Mouse (Mus musculus) adrenal gland, postnatal 25 days (tissue): ENCODE data around the gene Mpp6. TPM values are rescaled to one million over a fixed set of nuclear protein-coding genes. Genes with fewer than 3 reads are reported as not detected.
A peak's percentile ranks its signal among the peaks of the same experiment; 100 is the strongest.

Experiments used
- DNase-seq: peaks from one replicate; pipeline ENCODE4 v3.0.0; 2021; ENCODE audit warnings: mixed read lengths
- total RNA-seq: library from RNA; stranded (reverse); gene quantifications from 2 replicates; pipeline ENCODE4 v1.2.3, GENCODE M21; 2021

Gene Mpp6
- total RNA-seq, 1 experiment from 2014 or later = 26.1 TPM

GRCm38 (mm10) chr6:50149378-50149777 is 39.3 kb downstream of the Mpp6 start:
- no peak for DNase-seq

GRCm38 (mm10) chr6:50159842-50160241 is 49.8 kb downstream of the Mpp6 start:
- no peak for DNase-seq

- no peak for DNase-seq
These were observed 53.0 kb downstream of the Mpp6 start for GRCm38 (mm10) chr6:50163013-50163412.

GRCm38 (mm10) chr6:50168821-50169220 is 58.8 kb downstream of the Mpp6 start:
- no peak for DNase-seq

DNA sequence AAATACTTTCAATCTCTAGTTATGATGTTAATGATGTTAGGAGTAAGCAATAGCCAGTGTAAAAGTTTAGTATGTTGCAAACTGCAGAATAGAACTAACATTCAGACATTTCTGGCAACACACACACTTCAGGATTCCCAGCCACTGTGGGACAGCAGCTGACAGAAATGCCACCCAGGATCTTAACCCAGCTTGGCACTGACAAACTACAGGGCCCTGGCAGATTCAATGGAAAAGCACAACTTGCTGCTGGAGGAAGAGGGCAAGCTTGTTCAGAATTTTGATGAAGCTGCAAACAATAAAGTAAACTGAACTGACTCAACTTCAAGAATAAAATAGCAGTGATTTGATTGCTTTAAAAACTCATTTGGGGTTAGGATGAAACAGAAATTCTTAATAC is 59.7 kb downstream of the Mpp6 start:
- no peak for DNase-seq

GRCm38 (mm10) chr6:50175736-50176135 is 65.7 kb downstream of the Mpp6 start:
- DNase-seq = no peak

GRCm38 (mm10) chr6:50180189-50180588 is 70.1 kb downstream of the Mpp6 start:
- DNase-seq = no peak

GRCm38 (mm10) chr6:50187955-50188354 is 77.9 kb downstream of the Mpp6 start:
- DNase-seq = no peak

- DNase-seq = no peak
These were observed 79.3 kb downstream of the Mpp6 start for GRCm38 (mm10) chr6:50189376-50189775.

GRCm38 (mm10) chr6:50191605-50192004 is 81.6 kb downstream of the Mpp6 start:
- DNase-seq = no peak

DNA sequence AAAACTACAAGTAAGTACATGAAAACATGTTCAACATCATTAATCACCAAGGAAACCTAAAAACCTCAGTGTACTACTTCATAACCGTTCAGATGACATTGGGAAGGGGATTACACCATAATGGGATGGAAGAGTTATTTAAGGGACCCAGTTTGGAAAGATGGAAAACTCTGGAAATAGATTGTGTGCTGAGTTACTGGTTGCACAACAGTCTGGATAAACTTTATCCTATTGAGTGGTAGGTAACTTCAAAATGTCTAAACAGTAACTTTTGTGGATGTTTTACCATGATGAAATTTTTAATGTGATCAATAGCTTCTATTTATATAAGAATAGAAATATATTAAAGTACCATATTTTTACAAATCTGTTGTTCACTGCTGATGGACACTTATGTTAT is 82.1 kb downstream of the Mpp6 start:
- DNase-seq = no peak

GRCm38 (mm10) chr6:50192822-50193221 is 82.8 kb downstream of the Mpp6 start:
- DNase-seq = no peak

DNA sequence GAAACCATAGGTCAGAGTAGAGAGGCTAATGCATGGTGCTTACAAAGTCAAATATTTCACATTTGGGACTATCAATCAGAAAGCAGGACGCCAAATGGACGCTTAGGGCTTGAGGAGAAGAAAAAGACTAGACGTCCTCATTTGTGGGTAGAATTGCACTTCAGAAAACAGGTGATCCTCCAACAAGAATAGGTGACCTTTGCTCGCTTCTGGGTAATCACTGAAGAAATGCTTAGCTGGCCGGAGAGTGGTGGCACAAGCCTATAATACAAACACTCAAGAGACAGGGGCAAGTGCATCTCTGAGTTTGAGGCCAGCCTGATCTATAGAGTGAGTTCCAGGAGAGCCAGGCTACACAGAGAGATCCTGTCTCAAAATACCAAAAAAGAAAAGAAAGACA is 83.8 kb downstream of the Mpp6 start:
- no peak for DNase-seq

GRCm38 (mm10) chr6:50204356-50204755 is 94.3 kb downstream of the Mpp6 start:
- no peak for DNase-seq

GRCm38 (mm10) chr6:50205093-50205492 is 95.1 kb downstream of the Mpp6 start:
- DNase-seq = no peak

- no peak for DNase-seq
These were observed 104.8 kb downstream of the Mpp6 start for GRCm38 (mm10) chr6:50214711-50215372.

GRCm38 (mm10) chr6:50215373-50215745 is 105.3 kb downstream of the Mpp6 start:
- DNase-seq = no peak

GRCm38 (mm10) chr6:50215986-50216385 is 105.9 kb downstream of the Mpp6 start:
- no peak for DNase-seq

DNA sequence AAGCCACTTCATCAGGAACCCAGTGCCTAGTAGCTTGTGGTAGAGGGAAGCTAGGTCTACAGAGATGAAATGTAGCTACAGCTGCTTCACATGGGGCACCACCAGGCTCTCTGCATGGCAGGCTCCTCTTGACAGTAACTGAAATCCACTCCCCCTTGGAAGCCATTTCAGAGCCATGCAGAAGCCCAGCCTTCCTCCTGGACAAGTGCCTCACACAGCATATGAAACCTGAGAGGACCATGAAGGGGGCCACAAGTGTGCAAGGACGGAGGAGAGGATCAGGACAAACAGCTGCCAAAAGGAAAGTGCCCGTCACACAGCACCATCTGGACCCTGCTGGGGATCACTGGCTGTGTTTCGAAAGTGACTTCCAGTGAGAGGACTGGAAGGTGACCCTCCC is 108.6 kb downstream of the Mpp6 start:
- DNase-seq = no peak

- no peak for DNase-seq
These were observed 109.0 kb downstream of the Mpp6 start for GRCm38 (mm10) chr6:50219066-50219465.

GRCm38 (mm10) chr6:50220863-50221262 is 110.8 kb downstream of the Mpp6 start:
- DNase-seq = peak; percentile 57

GRCm38 (mm10) chr6:50222351-50222750 is 112.3 kb downstream of the Mpp6 start:
- DNase-seq = no peak

DNA sequence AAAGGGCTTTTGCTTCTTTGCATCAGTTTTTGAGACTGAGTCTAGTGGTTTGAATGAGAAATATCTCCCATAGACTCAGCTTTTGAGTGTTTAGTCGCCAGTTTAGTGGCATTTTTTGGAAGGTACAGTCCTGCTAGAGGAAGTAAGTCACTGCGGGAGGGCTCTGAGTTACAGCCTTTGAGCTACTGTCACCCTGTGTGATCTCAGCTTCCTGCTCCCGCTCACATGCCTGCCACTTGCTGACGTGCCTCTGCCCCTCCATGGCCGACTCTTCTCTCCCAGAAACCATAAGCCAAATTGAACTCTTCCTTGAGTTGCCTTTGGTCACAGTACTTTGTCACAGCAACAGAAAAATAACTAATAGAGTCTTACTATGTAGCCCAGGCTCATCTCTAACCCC is 112.9 kb downstream of the Mpp6 start:
- no peak for DNase-seq

DNA sequence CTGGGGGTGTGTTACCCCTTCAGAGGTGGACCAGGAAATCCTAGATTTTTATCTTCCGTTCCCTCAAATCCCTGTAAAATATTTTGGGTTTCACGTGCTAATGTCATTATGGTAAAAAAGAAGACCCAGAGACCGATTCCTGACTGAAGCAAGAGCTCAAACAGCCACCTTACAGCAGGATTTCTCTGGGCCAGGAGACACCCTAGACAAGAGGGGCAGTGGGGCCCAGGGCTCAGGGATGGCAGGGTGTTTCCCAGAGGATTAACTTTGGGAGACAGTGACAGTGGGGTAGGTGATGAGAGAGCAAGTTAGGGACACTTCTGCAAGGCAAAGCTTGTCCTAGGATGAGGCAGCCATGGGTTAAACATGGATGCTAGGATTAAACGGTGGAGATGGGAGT is 113.6 kb downstream of the Mpp6 start:
- DNase-seq = no peak

DNA sequence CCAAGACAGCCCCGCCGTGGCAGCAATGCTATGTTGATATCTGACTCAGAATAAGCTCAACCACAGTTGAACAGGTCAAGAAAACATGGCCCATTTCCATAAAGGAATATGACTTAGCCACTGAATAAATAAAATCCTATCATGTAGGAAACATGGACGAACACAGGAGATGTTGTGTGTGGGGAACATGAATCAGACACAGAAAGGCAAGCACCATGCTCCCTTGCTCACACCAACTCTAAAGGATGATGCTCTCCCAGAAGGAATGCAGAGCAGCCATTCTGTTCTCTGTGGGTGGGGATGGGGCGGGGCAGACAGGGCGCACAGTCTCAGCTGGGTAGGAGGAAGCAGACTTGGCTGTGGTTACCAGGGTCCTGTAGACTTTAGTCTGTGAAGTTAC is 115.2 kb downstream of the Mpp6 start:
- DNase-seq = no peak
